Mouse (Mus musculus) neural tube, embryonic 10.5 days (tissue): ENCODE measurements around the gene Hoxa5.

Source experiments
- DNase-seq: peaks from one replicate; pipeline ENCODE4 v3.0.0-alpha.2; 2017; ENCODE audit warnings: low spot score; ENCODE audit errors: extremely low spot score

Gene Hoxa5

GRCm38 (mm10) chr6:52240389-52241000, 36.1 kb upstream of the Hoxa5 start, which contains the start of gene Hoxa10:
Gene Hoxa10 (minus strand): TSS chr6:52240854.
- peak; percentile 95 for DNase-seq

GRCm38 (mm10) chr6:52239625-52240388, 35.4 kb upstream of the Hoxa5 start:
- DNase-seq: no peak

- DNase-seq: no peak
Observed at GRCm38 (mm10) chr6:52238976-52239375, 34.6 kb upstream of the Hoxa5 start.

GRCm38 (mm10) chr6:52238155-52238545, 33.8 kb upstream of the Hoxa5 start:
- DNase-seq: no peak

GRCm38 (mm10) chr6:52237346-52238154, 33.2 kb upstream of the Hoxa5 start:
- no peak for DNase-seq

GRCm38 (mm10) chr6:52236806-52237205, 32.4 kb upstream of the Hoxa5 start:
- no peak for DNase-seq

GRCm38 (mm10) chr6:52235866-52236265, 31.5 kb upstream of the Hoxa5 start:
- DNase-seq: no peak

- DNase-seq: no peak
Observed at GRCm38 (mm10) chr6:52235267-52235666, 30.9 kb upstream of the Hoxa5 start.

GRCm38 (mm10) chr6:52234428-52235140, 30.2 kb upstream of the Hoxa5 start:
- no peak for DNase-seq

- no peak for DNase-seq
Observed at GRCm38 (mm10) chr6:52233546-52234427, 29.4 kb upstream of the Hoxa5 start.

GRCm38 (mm10) chr6:52232984-52233545, 28.7 kb upstream of the Hoxa5 start:
- DNase-seq: no peak

GRCm38 (mm10) chr6:52232568-52232965, 28.2 kb upstream of the Hoxa5 start:
- no peak for DNase-seq

- DNase-seq: no peak
Observed at GRCm38 (mm10) chr6:52231885-52232567, 27.6 kb upstream of the Hoxa5 start.

GRCm38 (mm10) chr6:52230516-52231165, 26.3 kb upstream of the Hoxa5 start, which contains the start of gene Hoxa9:
Gene Hoxa9 (minus strand): TSS chr6:52231089.
- DNase-seq: no peak

- DNase-seq: no peak
Observed at GRCm38 (mm10) chr6:52229558-52230416, 25.4 kb upstream of the Hoxa5 start.

GRCm38 (mm10) chr6:52228475-52229465, 24.4 kb upstream of the Hoxa5 start:
- no peak for DNase-seq
